Mouse (Mus musculus) neural tube, embryonic 14.5 days (tissue): ENCODE measurements around the gene Taar7e. TPM values are rescaled to one million over a fixed set of nuclear protein-coding genes. Genes with fewer than 3 reads are reported as not detected.

ENCODE experiments used
- polyA plus RNA-seq: library from polyadenylated mRNA; unstranded; fragments of >200 nt; fragmentation: Nextera tagmentation; extraction: Ambion mirVana; gene quantifications from 2 replicates; pipeline ENCODE4 v1.2.1, GENCODE M21; 2014

Taar7e gene
- polyA plus RNA-seq, 1 experiment from 2014 or later, result not detected

Other genes with a start within 250 kb of the Taar7e start
- 21.5 and 26.8 TPM in 2 replicates for gene Slc18b1, start 240.6 kb upstream of the Taar7e start, polyA plus RNA-seq
- gene Vnn3, start 186.2 kb upstream of the Taar7e start, polyA plus RNA-seq, result not detected in 2 replicates
- gene Vnn1, start 142.9 kb upstream of the Taar7e start, polyA plus RNA-seq, result 0.21 and 0.29 TPM in 2 replicates
- not detected in 2 replicates for gene Taar1, start 117.3 kb upstream of the Taar7e start, polyA plus RNA-seq
- 0.27 TPM in 1 of 2 replicates, not detected in the other for gene Taar2, start 99.0 kb upstream of the Taar7e start, polyA plus RNA-seq
- gene Taar3, start 88.1 kb upstream of the Taar7e start, polyA plus RNA-seq, result not detected in 2 replicates
- gene Taar4, start 77.1 kb upstream of the Taar7e start, polyA plus RNA-seq, result not detected in 2 replicates
- gene Taar5, start 66.9 kb upstream of the Taar7e start, polyA plus RNA-seq, result 0.27 TPM in 1 of 2 replicates, not detected in the other
- gene Taar6, start 52.0 kb upstream of the Taar7e start, polyA plus RNA-seq, result not detected in 2 replicates
- not detected in 2 replicates for gene Taar7a, start 44.1 kb upstream of the Taar7e start, polyA plus RNA-seq
- not detected in 2 replicates for gene Taar7b, start 37.7 kb upstream of the Taar7e start, polyA plus RNA-seq
- not detected in 2 replicates for gene Taar7d, start 10.4 kb upstream of the Taar7e start, polyA plus RNA-seq
- gene Taar7f, start 11.9 kb downstream of the Taar7e start, polyA plus RNA-seq, result not detected in 2 replicates
- gene Taar8a, start 38.9 kb downstream of the Taar7e start, polyA plus RNA-seq, result not detected in 2 replicates
- gene Taar8b, start 54.7 kb downstream of the Taar7e start, polyA plus RNA-seq, result not detected in 2 replicates
- not detected in 2 replicates for gene Taar8c, start 64.3 kb downstream of the Taar7e start, polyA plus RNA-seq
- gene Taar9, start 71.9 kb downstream of the Taar7e start, polyA plus RNA-seq, result not detected in 2 replicates
- gene Stx7, start 111.7 kb downstream of the Taar7e start, polyA plus RNA-seq, result 310 and 368 TPM in 2 replicates
- 4.0 and 9.9 TPM in 2 replicates for gene Moxd1, start 185.9 kb downstream of the Taar7e start, polyA plus RNA-seq